Mouse (Mus musculus): ENCODE data around the gene Rep15.
A peak's percentile ranks its signal among the peaks of the same experiment; 100 is the strongest.

Rep15 gene

DNA sequence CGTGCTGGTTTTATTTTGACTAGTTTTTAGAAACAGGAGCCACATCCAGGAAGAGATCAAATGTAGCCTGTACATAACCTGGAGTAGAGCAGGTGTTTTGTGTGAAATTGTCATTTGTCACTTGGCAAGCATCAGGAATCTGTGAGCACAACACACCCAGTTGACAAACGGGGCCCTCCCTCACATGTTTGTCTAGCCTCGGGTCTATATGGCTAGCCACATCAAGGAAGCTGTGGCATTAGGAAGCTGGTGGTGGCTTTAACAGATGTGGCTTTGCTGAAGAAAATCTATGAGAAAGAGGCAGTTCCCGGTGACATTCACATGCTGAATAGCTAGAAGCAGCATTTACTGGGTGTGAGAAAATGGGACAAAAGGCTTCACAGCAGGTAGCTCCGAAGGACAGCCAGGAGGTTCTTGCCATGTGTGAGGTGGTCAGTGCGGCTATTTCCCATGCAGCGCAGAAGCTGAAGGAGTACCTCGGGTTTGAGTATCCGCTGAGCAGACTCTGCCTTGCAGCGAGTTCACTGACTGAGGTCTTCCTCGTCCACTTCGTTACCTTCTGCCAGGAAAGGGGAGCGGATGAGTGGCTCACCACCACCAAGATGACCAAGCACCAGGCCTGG lies at the start of gene Rep15:
Gene Rep15 (plus strand): TSS at position 282 of the 623 bp plus-strand sequence.
- no peak for DNase-seq (ENCODE audit: low spot score in 2 of 2)

DNA sequence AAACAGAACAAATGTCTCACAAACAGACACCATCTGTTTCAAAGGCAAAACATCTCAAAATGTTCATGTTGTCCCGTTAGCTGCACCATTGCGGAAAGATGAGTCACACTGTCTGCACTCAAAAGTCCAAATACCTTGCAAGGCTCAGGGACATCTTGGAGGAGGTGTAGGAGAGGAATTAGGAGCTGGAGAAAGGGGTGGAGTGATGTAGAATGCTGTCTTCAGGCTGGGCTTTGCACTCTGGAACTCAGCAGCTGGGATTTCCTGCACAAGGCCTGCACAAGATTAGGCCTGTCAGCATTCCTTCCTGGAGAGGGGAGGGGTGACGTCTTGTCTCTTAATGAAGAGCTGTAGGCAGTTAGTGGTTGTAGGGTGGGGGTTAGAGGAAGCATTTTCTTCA lies 47.8 kb upstream of the Rep15 start:
- DNase-seq (ENCODE audit: low spot score in 2 of 2), result no peak

GRCm38 (mm10) chr6:146994236-146994635 lies 38.1 kb upstream of the Rep15 start:
- peak in 1 of 2 experiments; percentile 45 for DNase-seq (ENCODE audit: low spot score in 2 of 2)

DNA sequence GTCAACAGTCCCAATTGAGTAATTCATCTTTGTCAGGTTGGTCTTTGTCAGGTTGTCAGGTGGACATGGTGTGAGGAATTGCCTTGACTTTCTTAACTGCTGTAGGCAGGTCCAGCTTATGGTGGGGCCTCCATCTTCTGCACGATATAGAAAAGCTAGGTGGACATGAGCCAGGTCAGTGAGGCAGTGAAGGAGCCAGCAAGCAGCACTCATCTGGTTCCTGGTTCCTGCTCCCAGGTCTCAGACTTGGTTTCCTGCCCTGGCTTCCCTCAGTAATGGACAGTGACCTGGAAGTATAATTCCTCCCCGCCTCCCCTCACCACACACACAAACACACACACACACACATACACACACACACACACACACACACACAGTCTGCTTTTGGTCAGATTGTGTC lies 37.0 kb upstream of the Rep15 start:
- no peak for DNase-seq (ENCODE audit: low spot score in 2 of 2)

GRCm38 (mm10) chr6:146995878-146996277 lies 36.5 kb upstream of the Rep15 start:
- no peak for DNase-seq (ENCODE audit: low spot score in 2 of 2)

- DNase-seq (ENCODE audit: low spot score in 2 of 2), result no peak
Observed at GRCm38 (mm10) chr6:146997006-146997405, 35.4 kb upstream of the Rep15 start.

DNA sequence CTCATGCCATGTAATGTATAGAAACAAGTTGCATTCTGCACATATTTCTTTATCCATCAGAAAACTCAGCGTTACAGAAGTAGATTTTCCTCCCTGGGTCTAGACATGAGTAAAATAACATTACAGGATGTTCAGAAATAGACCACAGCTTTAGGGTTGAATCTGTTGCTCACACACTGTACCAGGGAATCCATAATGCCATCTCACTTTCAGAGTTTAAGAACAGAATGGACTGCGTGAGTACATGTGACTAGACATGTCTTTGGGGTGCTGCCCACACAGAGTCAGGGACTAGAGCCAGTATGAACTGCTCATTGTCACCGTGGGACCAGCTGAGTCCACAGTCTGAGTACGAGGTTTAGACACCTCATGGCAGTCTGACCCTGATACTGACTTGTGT lies 33.7 kb upstream of the Rep15 start:
- DNase-seq (ENCODE audit: low spot score in 2 of 2), result no peak

GRCm38 (mm10) chr6:146999302-146999701 lies 33.1 kb upstream of the Rep15 start:
- DNase-seq (ENCODE audit: low spot score in 2 of 2), result no peak

- no peak for DNase-seq (ENCODE audit: low spot score in 2 of 2)
Observed at GRCm38 (mm10) chr6:146999755-147000154, 32.6 kb upstream of the Rep15 start.

- DNase-seq (ENCODE audit: low spot score in 2 of 2), result no peak
Observed at GRCm38 (mm10) chr6:147008148-147008547, 24.2 kb upstream of the Rep15 start.

- DNase-seq (ENCODE audit: low spot score in 2 of 2), result no peak
Observed at GRCm38 (mm10) chr6:147010358-147010757, 22.0 kb upstream of the Rep15 start.

GRCm38 (mm10) chr6:147010811-147011520 lies 21.4 kb upstream of the Rep15 start:
- no peak for DNase-seq (ENCODE audit: low spot score in 2 of 2)

GRCm38 (mm10) chr6:147011555-147011954 lies 20.8 kb upstream of the Rep15 start:
- DNase-seq (ENCODE audit: low spot score in 2 of 2), result no peak

DNA sequence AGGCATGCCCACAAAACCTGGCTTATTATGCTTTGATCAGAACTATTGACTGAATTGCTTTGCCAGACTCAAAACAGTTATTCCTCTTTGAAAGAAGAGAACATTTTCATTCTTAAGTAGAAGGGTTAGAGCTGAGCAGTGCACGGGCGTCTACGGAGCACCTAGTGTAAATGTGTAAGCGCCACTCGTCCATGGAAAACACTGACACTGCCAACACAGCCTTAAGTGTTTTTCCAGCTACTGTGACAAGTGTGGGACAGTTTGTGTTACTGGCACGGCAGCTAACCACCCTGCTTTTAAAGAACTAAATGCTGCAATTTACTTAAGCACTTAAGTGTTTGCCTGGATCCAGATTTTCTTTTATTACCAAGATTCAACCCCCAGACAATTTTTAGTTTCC lies 20.4 kb upstream of the Rep15 start:
- no peak for DNase-seq (ENCODE audit: low spot score in 2 of 2)

- DNase-seq (ENCODE audit: low spot score in 2 of 2), result no peak
Observed at GRCm38 (mm10) chr6:147013546-147013945, 18.8 kb upstream of the Rep15 start.

- no peak for DNase-seq (ENCODE audit: low spot score in 2 of 2)
Observed at GRCm38 (mm10) chr6:147017906-147018305, 14.5 kb upstream of the Rep15 start.

DNA sequence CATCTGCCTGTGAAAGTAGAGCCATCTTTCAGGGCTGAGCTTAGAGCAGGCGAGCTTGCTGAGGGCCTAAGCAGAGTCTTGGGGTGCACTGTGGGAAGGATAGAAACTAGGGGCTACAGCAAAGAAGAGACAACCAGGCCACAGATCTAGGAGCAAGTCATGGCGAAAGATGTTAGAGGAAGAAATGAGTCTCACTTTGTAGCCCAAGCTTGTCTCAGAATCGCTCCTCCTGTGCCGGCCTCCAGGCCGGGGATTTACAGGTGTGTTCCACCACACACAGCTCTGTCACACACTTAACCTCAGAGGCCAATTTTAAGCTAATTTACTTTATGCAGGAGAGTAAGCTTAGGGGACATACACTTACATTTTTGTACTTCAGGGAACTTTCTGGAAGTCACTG lies 14.0 kb upstream of the Rep15 start:
- no peak for DNase-seq (ENCODE audit: low spot score in 2 of 2)

DNA sequence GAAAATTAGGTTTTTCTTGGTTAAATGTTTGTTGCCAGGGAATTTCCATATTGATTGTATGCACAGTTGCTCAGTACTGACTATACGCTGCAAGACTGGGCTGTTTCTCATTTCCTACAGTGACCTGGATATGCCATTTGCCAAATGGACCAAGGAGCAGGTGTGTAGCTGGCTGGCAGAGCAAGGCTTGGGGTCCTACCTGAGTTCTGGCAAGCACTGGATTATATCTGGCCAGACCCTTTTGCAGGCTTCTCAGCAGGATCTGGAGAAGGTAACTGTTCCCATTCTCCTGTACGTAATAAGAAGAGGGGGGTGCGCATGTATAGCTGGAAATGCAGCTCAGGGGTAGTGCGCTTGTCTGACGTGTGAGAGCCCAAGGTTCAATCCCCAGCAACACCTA lies 11.2 kb upstream of the Rep15 start:
- no peak for DNase-seq (ENCODE audit: low spot score in 2 of 2)

DNA sequence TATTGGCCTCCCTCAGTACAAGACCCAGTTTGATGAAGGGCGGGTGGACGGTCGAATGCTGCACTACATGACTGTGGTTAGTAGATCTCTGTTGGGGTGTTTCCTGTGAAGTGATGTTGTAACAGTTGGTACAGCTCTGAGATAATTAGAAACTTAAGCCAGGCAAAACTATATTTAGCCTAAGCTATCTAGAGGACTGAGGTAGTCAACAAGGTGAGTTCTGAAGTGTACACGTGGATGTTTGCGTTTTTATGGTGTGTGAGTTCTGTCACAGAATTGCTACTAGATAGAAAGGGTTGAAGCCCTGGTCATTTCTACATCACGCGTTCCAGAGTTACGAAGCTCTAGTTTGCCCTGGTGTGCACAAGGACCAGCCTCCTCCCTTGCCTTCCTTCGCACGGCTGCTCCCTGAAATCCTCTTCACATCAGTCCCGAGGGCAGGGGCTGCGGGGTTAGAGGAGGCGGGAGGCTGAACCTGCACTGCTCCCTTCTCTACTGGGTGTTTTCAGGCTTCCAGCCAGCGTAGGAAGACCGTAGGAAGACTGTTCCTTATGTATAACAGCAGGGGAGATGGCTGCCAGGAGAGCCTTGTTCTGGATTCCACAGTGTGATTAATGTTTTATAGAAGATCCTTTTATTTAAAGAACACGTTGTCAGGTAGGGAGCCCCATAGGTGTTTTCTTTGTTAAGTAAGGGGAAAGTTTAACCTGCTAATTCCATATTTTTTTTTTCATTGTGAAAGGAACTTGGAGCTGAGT lies 9.8 kb upstream of the Rep15 start:
- no peak for DNase-seq (ENCODE audit: low spot score in 2 of 2)

DNA sequence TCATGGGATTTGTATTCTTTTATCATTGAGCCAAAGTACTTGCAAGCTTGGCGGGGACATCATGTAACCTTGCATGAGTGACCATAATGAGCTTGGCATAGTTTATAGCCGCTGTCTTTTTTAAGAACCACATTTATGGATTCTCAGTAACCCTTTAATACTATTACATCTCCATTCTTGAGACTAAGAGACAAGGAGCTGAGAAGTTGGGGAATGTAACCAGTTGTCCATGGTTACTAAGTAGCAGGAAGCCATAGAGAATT lies 9.3 kb upstream of the Rep15 start:
- DNase-seq (ENCODE audit: low spot score in 2 of 2), result no peak

GRCm38 (mm10) chr6:147023568-147023967 lies 8.8 kb upstream of the Rep15 start:
- DNase-seq (ENCODE audit: low spot score in 2 of 2), result no peak

DNA sequence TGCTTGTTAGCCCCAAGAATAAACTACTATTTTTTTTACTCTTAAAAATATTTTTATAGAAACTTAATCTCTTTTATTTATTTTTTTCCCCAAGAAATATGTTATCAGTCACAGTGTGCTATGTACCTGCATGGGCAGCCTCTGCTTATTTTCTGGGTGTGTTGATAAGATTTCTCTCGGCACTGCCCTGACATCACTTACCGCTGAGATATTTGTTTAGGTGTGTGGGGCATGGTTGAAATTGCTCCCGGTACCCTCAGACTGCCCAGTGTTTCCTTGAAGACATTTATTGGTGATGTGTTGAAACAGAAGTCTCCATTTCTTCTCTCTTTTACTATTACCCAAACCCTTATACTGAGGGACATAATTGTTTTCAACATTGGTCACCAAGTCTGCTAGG lies 7.6 kb upstream of the Rep15 start:
- DNase-seq (ENCODE audit: low spot score in 2 of 2), result no peak

DNA sequence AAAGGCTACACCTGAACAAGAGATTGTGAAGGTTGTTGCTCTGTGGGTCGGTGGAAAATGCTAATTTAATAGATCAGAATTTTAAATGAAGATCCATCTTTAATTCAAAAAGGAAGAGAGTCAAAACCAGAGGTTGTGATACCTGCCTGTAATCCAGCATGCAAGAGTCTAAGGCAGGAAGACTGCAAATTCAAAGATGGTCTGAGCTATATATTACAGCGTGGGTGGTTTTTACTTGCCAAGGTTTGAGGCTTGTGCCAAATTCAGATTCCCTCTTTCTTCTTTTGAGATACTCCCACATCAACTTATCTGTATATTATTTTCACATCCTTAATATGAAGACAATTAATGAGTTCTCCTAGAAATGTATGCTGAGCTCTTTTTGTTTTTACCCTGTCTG lies 4.0 kb upstream of the Rep15 start:
- no peak for DNase-seq (ENCODE audit: low spot score in 2 of 2)

Measured in frontal cortex, postnatal 10 days (tissue).